Mouse (Mus musculus): ENCODE results near the gene Ccdc3.

- TF ChIP-seq CTCF (IDR thresholded peaks at IDR 0.05; ENCODE audit: extremely low read depth, insufficient read length, insufficient replicate concordance, low read depth, low read length) = no peak
- TF ChIP-seq POLR2A (IDR thresholded peaks at IDR 0.05; ENCODE audit: low read depth, low read length) = no peak
Measured at GRCm38 (mm10) chr2:5204941-5205340, 67.4 kb downstream of the Ccdc3 start.
